Mouse (Mus musculus) embryonic facial prominence, embryonic 13.5 days (tissue): ENCODE measurements at regions not wholly inside any gene's neighbourhood (a gene's known extent, or its start where the extent isn't known, plus 50 kb on each side); places are given as distances from the start of the nearest gene placed in this dataset.

Experiments
- ATAC-seq: fragments of 200-750 bp; cut with Nextera tagmentation; 2 replicates; pipeline ENCODE4 v1.8.0; 2017; ENCODE audit warnings: low read depth; ENCODE audit not compliant: insufficient number of reproducible peaks, insufficient read depth, low FRiP score, low TSS enrichment
- H3K27ac ChIP-seq: fragments of 300-500 bp; sonication (generic); 2 replicates; pipeline ENCODE4 v1.5.1; 2015; ENCODE audit warnings: moderate library complexity, mild to moderate bottlenecking, inconsistent platforms
- H3K27me3 ChIP-seq: fragments of 300-500 bp; sonication (generic); 2 replicates; pipeline ENCODE4 v1.6.1; 2015; ENCODE audit warnings: mild to moderate bottlenecking, inconsistent platforms
- H3K36me3 ChIP-seq: fragments of 300-500 bp; sonication (generic); 2 replicates; pipeline ENCODE4 v1.6.1; 2015; ENCODE audit warnings: mild to moderate bottlenecking, inconsistent platforms
- H3K4me1 ChIP-seq: fragments of 300-500 bp; sonication (generic); 2 replicates; pipeline ENCODE4 v1.6.1; 2015; ENCODE audit warnings: inconsistent platforms
- H3K4me2 ChIP-seq: fragments of 300-500 bp; sonication (generic); 2 replicates; pipeline ENCODE4 v1.6.1; 2015; ENCODE audit warnings: moderate library complexity, mild to moderate bottlenecking, inconsistent platforms
- H3K4me3 ChIP-seq: fragments of 300-500 bp; sonication (generic); 2 replicates; pipeline ENCODE4 v1.5.1; 2015; ENCODE audit warnings: mild to moderate bottlenecking, inconsistent platforms
- H3K9ac ChIP-seq: fragments of 300-500 bp; sonication (generic); 2 replicates; pipeline ENCODE4 v1.6.1; 2015; ENCODE audit warnings: mild to moderate bottlenecking, inconsistent platforms
- H3K9me3 ChIP-seq: fragments of 300-500 bp; sonication (generic); 2 replicates; pipeline ENCODE4 v1.6.1; 2016; ENCODE audit warnings: inconsistent platforms
- WGBS: fragments of 180-500 bp; shearing (Covaris S2); methylation state at CpG from one replicate; pipeline ENCODE4 v1.1.7; 2015; ENCODE audit warnings: mixed read lengths; 5-methylcytosine and 5-hydroxymethylcytosine counted together

DNA sequence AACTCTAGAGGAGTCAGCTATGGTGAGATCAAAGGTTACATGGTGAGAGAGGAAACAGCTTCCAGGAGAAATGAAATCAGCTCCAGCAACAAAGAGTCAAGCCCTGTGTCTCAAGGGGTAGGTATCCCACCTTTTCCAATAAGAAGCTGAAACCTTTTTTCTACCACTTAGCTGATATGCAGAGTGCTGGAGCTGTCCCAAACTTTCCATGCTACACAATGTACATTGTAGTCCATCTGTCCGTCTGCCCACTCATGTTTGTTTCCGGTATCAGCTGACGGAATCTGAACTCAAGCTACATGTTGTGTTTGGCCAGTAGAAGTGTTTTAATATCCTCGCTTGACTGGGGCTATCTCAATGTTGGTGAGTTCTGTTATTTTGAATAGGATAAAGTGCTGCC is 83.6 kb upstream of the Ngf start:
- no peak for ATAC-seq
- H3K9me3 ChIP-seq = no peaks in the 10 kb centered on the region
- no peak overlapping the region for H3K9ac ChIP-seq
- no peak overlapping the region for H3K4me2 ChIP-seq
- no peak overlapping the region for H3K4me3 ChIP-seq
- H3K36me3 ChIP-seq = no peaks in the 10 kb centered on the region
- H3K4me1 ChIP-seq = peaks cover 17% of the 10 kb centered on the region; the same call in 1 of the 2 replicates
- H3K27me3 ChIP-seq = no peaks in the 10 kb centered on the region
- WGBS = 89% methylated on average over 4 of the region's 4 CpGs
- H3K27ac ChIP-seq = no peak overlapping the region

DNA sequence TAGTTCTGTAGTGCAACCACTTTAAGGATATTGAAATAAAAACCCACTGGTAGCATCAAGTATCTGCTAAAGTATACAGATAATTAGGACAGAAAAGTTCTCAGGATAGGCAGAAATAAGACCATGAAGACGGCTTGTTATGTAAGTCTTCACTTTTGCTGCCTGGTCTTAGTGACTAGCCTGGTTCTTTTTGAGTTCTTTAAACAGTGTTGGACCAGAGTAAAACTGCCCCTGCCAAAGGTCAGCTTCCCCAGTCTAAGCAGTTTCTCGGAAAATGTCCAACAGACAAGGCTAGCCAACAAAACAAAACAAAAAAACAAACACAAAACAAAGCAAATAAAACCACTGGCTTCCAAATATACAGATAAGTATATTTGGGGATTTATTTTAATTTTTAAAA is 85.1 kb upstream of the Ngf start:
- Histone ChIP-seq H3K27me3 (no peaks in the 10 kb centered on the region), H3K4me1 (peaks cover 17% of the 10 kb centered on the region; the same call in 1 of the 2 replicates), H3K4me3 (no peak overlapping the region), H3K4me2 (no peak overlapping the region), H3K36me3 (no peaks in the 10 kb centered on the region), H3K9ac (no peak overlapping the region), H3K9me3 (no peaks in the 10 kb centered on the region), H3K27ac (no peak overlapping the region)
- 66% methylated on average over 2 of the region's 2 CpGs for WGBS
- ATAC-seq = no peak

DNA sequence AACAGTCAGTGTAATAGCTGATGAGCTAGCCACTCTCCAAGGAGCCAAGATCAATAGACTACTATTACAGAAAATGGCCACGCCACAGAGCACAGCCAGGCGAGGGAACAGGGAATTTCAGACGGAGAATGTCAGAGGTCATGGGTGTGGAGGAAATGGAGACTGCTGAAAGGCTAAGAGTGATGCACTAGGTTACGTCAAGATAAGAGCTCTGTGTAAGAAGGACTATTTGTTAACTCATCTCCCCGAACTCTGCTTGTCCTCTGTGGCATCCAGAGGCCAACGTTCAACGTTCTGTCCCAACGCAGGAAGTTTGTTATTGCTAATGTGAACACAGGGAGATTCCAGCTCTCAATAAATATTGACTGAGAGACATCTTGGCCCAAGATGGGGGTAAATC is 86.0 kb upstream of the Ngf start:
- no peak overlapping the region for H3K4me3 ChIP-seq
- no peak overlapping the region for H3K27ac ChIP-seq
- H3K36me3 ChIP-seq = no peaks in the 10 kb centered on the region
- H3K4me1 ChIP-seq = peaks cover 21% of the 10 kb centered on the region; the same call in 1 of the 2 replicates
- no peak for ATAC-seq
- 60% methylated on average over 8 of the region's 8 CpGs for WGBS
- no peak overlapping the region for H3K4me2 ChIP-seq
- no peaks in the 10 kb centered on the region for H3K9me3 ChIP-seq
- 0 out of 2 replicates have a peak, but pooled peaks cover 1% of the 10 kb centered on the region for H3K27me3 ChIP-seq
- no peak overlapping the region for H3K9ac ChIP-seq

DNA sequence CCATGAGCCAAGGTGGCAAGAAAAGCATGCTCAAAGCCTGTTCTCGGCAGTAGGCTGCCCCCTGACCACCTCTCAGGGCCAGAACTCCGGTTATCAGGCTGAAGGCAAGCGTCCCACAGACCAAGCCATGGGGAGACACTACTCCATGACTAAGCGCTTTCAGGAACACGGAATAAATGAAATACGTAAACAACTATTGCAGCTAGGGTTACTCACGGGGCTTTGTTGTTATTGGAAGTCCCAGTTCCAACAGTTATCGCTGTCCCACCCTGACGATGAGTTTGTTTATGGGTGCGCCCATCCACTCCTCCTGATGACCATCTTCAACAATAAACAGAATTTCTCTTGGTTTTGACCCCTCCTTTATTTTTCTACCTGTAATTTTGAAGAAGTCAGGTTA is 88.0 kb upstream of the Ngf start:
- Histone ChIP-seq H3K36me3 (no peaks in the 10 kb centered on the region), H3K27me3 (0 out of 2 replicates have a peak, but pooled peaks cover 3% of the 10 kb centered on the region), H3K4me3 (no peak overlapping the region), H3K4me1 (peaks cover 24% of the 10 kb centered on the region), H3K27ac (no peak overlapping the region), H3K9ac (no peak overlapping the region), H3K9me3 (no peaks in the 10 kb centered on the region), H3K4me2 (no peak overlapping the region)
- ATAC-seq = no peak
- 93% methylated on average over 10 of the region's 10 CpGs for WGBS

DNA sequence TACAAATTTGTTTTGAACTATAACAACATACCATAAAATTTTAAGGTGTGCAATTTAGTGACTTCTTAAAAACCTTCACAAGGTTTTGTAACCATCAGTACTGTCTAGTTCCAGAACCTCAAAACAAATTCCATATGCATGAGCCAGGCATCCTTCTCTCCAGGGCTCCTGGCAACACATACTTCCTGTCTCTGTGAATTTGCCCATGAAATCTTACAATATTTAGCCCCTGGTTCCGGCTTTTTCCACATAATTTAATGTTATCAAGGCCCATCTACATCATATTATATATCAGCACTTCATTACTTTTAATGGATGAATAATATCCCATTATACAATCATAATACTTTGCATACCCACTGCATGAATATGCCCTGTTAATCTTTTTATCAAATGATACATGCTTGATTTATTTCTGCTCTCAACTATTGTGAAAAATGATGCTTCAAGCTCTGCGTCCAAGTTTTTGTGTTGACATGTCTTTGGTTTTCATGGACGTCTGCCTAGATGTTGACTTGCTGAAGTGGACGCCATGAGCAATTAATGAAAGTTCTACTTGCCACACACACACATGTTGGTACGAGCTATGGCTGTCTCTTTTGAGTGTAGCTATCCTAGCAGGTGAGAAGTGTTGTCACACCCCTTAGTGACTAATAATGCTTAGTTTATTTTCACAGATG is 95.2 kb upstream of the Ngf start:
- Histone ChIP-seq H3K4me3 (no peak overlapping the region), H3K9ac (no peak overlapping the region), H3K9me3 (no peaks in the 10 kb centered on the region), H3K4me2 (no peak overlapping the region), H3K4me1 (peaks cover 14% of the 10 kb centered on the region), H3K36me3 (no peaks in the 10 kb centered on the region), H3K27me3 (0 out of 2 replicates have a peak, but pooled peaks cover 3% of the 10 kb centered on the region), H3K27ac (no peak overlapping the region)
- 67% methylated on average over 5 of the region's 5 CpGs for WGBS
- no peak for ATAC-seq

DNA sequence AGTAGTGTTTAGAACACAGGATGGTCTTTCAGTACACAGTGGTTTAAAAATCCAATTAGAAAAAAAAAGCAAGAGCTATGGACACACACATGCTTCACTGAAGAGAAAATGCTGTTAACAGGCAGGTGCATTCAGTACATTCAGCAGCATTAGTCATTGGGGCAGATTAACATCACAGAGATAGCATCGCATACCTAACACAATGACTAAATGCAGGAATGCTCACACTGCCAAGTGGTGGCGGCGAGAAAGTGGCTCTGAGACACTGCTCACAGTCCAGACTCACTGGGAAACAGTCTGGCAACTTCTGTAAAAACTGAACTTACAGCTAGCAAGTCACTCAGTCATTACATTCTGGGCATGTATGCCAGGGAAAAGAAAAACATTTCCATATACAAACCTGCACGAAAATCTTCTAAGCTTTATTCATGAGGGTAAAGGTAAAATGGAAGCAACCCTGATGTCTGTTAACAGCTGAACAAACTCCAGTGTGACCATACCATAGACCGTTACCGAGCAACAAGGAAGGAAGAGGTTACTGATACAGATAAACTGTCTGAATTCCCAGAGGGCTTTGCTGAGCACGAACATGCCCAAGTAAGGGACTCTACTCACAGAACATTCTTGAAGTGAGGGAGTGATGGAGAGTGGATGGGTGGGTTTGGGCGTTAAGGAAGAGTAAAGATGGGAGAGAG is 97.4 kb upstream of the Ngf start:
- WGBS = 76% methylated on average over 8 of the region's 8 CpGs
- no peaks in the 10 kb centered on the region for H3K36me3 ChIP-seq
- no peak for ATAC-seq
- no peaks in the 10 kb centered on the region for H3K9me3 ChIP-seq
- H3K4me1 ChIP-seq = peaks cover 8% of the 10 kb centered on the region
- H3K9ac ChIP-seq = no peak overlapping the region
- H3K27me3 ChIP-seq = no peaks in the 10 kb centered on the region
- no peak overlapping the region for H3K4me2 ChIP-seq
- H3K4me3 ChIP-seq = no peak overlapping the region
- no peak overlapping the region for H3K27ac ChIP-seq

DNA sequence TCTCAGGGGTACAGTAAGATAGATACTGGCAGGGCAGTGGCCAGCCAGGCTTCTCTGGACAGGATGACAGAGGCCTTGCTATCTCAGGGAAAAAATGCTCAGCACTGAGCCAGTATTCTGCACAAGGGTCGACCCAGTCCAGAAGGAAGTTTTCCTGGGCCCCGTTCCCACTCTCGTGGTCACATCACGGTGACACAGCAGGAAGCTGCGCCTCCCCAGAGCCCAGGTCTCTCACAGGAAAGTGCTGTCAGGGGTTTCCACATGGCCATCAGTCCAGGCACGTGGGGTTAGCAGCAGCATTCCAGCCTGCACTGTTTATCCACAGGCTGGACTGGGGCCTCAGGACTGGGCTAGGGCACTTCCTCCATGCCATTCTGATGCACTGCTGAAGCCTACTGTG is 103.5 kb upstream of the Ngf start:
- 62% methylated on average over 6 of the region's 6 CpGs for WGBS
- no peak for ATAC-seq
- no peaks in the 10 kb centered on the region for H3K27me3 ChIP-seq

DNA sequence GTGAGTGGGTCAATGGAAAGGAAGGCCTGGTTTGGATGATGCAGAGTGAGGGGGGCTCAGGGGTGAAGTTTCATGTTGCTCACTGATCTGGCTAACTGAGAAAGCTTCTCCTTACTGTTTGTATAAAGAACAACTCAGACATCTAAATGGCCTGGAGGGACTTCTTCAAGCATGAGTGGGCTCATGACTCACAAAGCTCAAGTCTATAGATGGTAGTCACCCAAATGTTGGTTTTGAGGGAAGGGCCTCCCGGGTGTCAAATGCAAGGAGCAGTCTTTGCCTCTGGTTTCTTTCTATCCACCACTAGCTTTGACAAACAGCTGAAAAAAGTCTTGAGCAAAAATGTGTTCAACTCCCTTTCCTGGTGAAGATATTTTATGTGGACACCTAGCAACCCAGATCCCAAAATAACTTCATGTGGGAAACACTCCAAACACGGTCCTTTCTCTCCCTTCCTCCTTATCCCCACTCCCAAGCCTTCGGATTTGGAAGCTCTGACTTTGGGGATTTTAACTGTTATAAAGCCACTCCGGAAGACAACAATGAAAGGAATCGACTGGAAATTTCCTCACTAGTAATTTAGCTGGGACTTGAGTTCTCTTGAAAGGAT is 105.3 kb upstream of the Ngf start:
- Histone ChIP-seq H3K27ac (no peak overlapping the region), H3K36me3 (no peaks in the 10 kb centered on the region), H3K4me1 (no peaks in the 10 kb centered on the region), H3K27me3 (no peaks in the 10 kb centered on the region), H3K9me3 (no peaks in the 10 kb centered on the region), H3K4me2 (no peak overlapping the region), H3K9ac (no peak overlapping the region), H3K4me3 (no peak overlapping the region)
- 86% methylated on average over 5 of the region's 5 CpGs for WGBS
- ATAC-seq = no peak

More for the DNA sequence above, 103.5 kb upstream of the Ngf start:
- no peaks in the 10 kb centered on the region for H3K36me3 ChIP-seq
- H3K9ac ChIP-seq = no peak overlapping the region
- no peak overlapping the region for H3K4me3 ChIP-seq
- H3K9me3 ChIP-seq = no peaks in the 10 kb centered on the region
- no peaks in the 10 kb centered on the region for H3K4me1 ChIP-seq
- H3K4me2 ChIP-seq = no peak overlapping the region
- no peak overlapping the region for H3K27ac ChIP-seq

DNA sequence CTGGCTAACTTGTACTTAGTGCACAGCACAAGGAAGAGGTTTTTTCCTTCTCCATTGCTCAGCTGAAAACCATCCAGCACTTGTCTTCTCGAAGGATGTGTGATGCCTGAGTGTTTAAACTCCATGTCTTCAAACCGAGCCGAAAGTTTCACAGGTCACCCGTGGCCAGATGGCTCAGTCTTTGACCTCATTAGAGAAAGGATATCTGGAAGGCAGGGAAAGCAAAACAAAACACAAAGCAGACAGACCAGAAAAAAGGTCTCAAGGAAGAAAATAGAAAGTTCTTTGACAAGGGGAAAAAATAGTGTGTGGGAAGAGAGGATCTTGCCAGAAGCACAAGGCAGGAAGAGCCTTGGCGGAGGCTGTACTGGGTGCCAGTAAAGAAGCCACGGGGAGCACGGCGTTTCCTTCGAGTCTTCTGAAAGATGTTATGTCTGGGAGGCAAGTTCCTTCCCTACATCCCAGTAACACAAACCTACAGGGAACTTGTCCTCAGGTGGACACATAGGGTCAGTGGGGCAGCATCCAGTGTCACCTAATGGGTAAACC is 108.9 kb upstream of the Ngf start:
- H3K9ac ChIP-seq = no peak overlapping the region
- no peak for ATAC-seq
- no peaks in the 10 kb centered on the region for H3K9me3 ChIP-seq
- H3K27ac ChIP-seq = no peak overlapping the region
- no peaks in the 10 kb centered on the region for H3K36me3 ChIP-seq
- no peaks in the 10 kb centered on the region for H3K27me3 ChIP-seq
- H3K4me1 ChIP-seq = peaks cover 11% of the 10 kb centered on the region; the same call in 1 of the 2 replicates
- no peak overlapping the region for H3K4me3 ChIP-seq
- 79% methylated on average over 9 of the region's 9 CpGs for WGBS
- no peak overlapping the region for H3K4me2 ChIP-seq

DNA sequence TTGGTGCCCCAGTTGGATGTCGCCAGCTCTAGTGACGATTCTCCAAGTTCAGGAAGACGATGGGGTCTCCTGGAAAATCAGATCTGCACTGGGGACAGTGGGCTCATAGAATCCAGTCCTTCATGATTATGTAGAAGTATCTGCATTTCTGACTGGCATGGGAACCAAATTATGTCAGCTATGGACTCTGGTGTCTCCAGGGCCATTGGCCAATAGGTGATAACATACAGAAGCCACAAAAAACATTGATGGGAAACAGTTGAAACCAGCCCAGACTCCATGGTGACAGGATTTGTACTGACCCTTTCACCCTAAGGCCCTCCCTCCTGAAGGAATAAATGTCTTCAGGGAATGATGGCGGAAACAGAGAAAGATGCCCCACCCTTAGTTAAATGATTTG is 110.9 kb upstream of the Ngf start:
- Histone ChIP-seq H3K9ac (no peak overlapping the region), H3K36me3 (no peaks in the 10 kb centered on the region), H3K4me2 (no peak overlapping the region), H3K27me3 (0 out of 2 replicates have a peak, but pooled peaks cover 3% of the 10 kb centered on the region), H3K27ac (no peak overlapping the region), H3K9me3 (no peaks in the 10 kb centered on the region), H3K4me3 (no peak overlapping the region), H3K4me1 (peaks cover 11% of the 10 kb centered on the region; the same call in 1 of the 2 replicates)
- ATAC-seq = no peak
- 86% methylated on average over 4 of the region's 4 CpGs for WGBS

DNA sequence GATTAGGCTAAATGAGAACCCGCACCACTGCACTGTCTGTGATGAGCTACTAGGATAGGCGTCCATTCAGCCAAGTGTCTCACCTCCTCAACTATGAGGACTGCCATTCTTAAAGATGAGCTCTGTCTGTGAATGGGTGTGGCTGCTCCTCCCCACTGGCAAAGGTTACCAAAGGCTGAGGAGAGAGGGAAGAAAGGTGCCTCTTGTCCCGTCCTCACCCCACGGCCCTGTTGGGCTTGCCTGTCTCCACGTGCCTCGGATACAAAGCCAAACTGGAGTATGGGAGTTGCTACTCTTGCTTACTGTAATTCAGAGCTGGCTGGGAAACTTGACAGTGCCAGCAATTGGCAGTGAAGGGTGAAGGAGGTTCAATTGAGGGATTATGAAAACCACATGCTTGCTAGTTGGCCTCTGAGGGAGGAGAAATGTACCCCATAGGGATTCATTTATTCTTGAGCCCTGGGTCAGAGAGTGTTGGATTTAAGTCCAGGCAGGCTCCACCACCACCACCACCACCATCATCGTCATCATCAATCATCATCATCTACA is 112.6 kb upstream of the Ngf start:
- H3K4me3 ChIP-seq = no peak overlapping the region
- 0 out of 2 replicates have a peak, but pooled peaks cover 3% of the 10 kb centered on the region for H3K27me3 ChIP-seq
- H3K9ac ChIP-seq = no peak overlapping the region
- no peak overlapping the region for H3K4me2 ChIP-seq
- no peaks in the 10 kb centered on the region for H3K9me3 ChIP-seq
- H3K36me3 ChIP-seq = no peaks in the 10 kb centered on the region
- H3K27ac ChIP-seq = no peak overlapping the region
- WGBS = 47% methylated on average over 7 of the region's 7 CpGs
- H3K4me1 ChIP-seq = peaks cover 14% of the 10 kb centered on the region; the same call in 1 of the 2 replicates
- 0 out of 2 replicates have a peak, but pooled peaks have one; percentile 26 for ATAC-seq
